Mouse (Mus musculus) WW6 (cell line): ENCODE measurements at regions not wholly inside any gene's neighbourhood (a gene's known extent, or its start where the extent isn't known, plus 50 kb on each side); places are given as distances from the start of the nearest gene placed in this dataset.
"Not testable (repeated sequence)": the region's sequence is repeated elsewhere in the genome, so short reads cannot be mapped to it uniquely, and the experiment has no call there.

Experiments
- DNase-seq: peaks from one replicate; pipeline ENCODE4 v3.0.0-alpha.2; 2013; ENCODE audit warnings: low read depth, low spot score

DNA sequence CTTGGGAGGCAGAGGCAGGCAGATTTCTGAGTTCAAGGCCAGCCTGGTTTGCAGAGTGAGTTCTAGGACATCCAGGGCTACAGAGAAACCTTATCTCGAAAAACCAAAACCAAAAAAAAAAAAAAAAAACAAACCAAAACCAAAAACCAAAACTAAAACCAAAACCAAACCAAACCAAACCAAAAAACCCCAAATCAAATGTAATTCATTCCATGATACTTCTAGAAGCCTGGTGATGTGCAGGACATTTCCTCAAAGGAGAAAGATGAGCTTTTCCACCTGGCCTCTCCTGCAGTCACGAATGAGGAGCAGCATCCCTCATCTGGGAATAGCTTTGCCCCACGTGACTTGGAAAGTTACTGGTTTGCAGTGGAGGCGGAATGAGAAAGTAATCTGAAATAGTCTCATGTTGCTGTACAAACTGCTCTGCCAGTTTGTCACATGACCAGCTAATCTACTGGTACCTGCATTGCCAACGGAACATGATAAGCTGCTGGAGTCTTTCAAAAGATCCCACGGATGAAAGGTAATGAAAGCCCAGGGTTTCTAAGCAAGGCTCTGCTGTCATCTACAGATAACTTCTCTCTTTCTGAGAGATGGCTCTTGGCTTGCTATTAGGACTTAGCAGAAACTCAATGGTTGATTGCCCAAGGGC, 127.8 kb upstream of the Max start:
- no peak for DNase-seq

- DNase-seq = no peak
Observed at GRCm38 (mm10) chr12:77088452-77088851, 126.5 kb upstream of the Max start.

DNA sequence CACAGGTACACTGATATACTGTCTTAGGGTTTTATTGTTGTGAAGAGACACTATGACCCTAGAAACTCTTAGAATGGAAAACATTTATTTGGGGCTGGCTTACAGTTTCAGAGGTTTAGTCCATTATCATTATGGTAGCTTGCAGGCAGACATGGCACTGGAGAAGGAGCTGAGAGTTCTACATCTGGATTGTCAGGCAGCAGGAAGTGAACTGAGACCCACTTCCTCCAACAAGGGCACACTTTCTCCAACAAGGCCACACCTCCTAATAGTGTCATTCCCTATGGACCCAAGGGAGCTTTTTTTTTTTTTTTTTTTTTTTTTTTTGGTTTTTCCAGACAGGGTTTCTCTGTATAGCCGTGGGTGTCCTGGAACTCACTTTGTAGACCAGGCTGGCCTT, 124.9 kb upstream of the Max start:
- not testable (repeated sequence) for DNase-seq

DNA sequence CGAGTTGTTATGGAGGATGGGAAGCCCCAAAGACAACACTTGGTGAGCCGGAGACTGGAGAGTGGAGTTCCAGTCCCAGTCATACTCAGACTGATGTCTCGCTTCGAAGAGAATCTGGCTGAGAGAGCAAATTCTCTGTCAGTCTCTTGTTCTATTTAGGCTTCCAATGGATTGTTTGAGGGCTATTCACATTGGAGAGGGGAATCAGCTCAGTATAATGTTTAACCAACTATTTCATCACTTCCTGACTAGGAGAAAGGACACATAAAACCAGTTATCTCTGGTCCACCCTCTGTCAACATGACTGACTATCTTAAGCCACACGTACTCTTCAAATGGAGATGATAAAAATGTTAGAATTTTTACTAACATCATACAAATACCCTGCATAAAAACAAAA, 123.9 kb upstream of the Max start:
- DNase-seq = no peak

DNA sequence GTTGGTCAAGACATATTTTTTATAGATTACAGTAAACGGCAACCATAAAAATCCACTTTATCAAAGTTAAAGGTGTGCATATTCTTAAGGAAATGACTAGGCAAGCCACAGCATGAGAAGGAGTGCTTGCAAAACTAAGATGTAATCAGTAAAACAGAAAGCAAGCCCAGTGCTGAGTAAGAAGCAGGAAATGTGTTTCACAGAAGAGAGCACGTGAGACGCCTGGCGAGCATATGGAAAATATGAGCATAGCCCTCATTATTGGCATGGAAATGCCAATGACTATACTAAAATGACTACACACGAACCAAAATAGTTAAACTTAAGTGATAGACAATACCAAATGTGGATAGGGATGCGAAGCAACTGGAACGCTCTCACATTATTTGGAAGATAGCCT, 123.2 kb upstream of the Max start:
- DNase-seq = no peak

DNA sequence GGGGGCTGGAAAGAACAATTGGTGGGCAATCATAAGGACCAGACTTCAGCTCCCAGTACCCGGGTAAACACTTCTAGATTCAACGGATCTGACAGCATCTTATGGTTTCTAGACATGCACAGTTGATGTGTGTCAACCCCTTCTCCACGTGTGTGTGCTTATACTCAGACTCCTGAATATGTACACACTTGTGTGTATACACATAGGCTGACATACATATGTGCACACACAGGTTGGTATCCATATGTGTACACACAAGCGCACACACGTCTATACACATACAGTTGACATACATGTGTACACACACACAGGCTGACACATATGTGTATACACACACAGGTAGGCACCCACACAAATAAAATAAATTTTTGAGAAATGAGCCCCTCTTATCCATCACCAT, 122.7 kb upstream of the Max start:
- DNase-seq = no peak

- DNase-seq = no peak
Observed at GRCm38 (mm10) chr12:77084343-77084742, 122.3 kb upstream of the Max start.

DNA sequence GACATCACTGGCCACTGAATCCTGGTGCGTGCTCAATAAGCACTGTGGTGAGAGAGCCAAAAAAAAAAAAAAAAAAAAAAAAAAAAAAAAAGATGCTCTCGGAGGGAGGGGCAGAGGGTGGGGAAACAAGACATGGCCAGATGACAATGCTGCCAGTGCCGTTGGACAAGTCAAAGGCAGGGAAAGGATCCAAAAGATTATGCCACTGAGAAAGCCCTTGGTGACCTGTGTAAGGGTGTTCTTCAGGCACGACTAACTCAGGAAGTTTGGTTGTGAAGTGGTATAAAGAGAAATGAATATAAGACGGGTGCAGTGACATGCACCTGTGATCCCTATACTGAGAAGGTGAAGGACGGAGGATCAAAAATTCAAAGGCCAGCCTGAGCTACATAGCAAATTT, 121.8 kb upstream of the Max start:
- no peak for DNase-seq

DNA sequence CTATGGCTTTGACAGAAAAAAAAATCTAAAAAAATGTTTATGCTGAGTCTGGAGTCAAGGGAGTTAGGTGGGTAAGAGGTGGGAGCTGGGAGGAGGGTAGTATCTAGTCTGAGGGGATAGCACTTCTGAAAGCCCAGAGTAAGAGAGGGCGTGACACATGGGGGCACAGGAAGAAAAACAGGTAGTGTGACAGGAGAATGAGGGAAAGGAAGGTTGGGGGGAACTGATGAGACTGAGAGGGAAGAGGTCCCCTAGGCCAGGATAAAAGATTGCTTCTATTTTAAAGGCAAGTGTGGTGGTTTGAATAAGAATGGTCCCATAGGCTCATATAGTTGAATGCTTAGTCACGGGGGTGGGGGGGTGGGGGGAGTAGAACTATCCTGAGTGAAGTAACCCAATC, 119.8 kb upstream of the Max start:
- no peak for DNase-seq

DNA sequence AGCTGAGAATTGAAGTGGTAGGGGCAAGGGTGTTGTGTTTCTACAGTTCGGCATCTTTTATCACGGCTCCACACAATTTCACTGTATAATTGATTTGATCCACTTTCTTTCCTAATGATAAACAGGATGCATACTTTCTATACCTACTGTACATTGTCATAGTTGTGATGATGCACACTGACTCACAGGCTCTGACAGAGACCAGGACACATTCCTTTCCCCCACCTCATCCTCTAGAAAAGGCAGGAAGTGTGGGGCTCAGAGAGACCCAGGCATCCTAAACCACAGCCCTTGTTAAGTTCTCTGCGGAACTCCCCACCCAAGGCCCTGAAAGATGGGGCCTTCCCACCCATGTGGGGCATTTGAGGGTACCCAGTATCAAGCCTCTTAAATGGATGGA, 117.5 kb upstream of the Max start:
- no peak for DNase-seq

- no peak for DNase-seq
Observed at GRCm38 (mm10) chr12:77076678-77077077, 114.7 kb upstream of the Max start.

GRCm38 (mm10) chr12:77074602-77075001, 112.6 kb upstream of the Max start:
- DNase-seq = no peak

DNA sequence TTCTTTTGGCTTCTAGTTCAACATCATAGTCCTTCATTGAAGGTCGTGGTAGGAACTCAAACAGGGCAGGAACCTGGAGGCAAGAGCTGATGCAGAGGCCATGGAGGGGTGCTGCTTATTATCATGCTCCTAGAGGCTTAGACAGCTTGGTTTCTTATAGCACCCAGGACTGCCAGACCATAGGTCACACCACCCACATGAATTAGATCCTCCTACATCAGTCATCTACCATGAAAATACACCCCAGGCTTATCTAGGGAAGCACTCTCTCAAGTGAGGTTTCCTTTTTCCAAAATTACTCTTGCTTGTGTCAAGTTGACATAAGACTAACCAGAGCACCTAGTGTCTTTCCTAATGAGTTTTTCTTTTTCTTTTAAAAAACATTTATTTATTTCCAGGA, 109.7 kb upstream of the Max start:
- no peak for DNase-seq

- no peak for DNase-seq
Observed at GRCm38 (mm10) chr12:77067938-77068337, 105.9 kb upstream of the Max start.

DNA sequence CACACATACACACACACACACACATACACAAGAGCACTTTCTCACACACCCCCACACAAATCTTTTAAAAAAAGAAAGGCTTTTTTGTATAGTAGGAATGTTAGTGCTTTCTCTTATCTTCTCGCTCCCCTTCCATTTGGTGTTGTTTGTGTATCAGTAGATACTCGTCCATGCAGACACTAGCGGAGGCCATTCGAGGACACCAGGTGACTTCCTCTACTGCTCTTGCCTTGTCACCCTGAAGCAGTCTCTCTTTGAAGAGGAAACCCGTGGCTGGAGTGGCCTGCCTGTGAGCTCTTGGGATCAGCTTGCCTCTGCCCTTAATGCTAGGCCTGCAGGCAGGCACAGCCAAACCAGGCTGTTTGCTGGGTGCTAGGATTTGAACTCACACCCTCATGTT, 105.1 kb upstream of the Max start:
- DNase-seq = no peak

DNA sequence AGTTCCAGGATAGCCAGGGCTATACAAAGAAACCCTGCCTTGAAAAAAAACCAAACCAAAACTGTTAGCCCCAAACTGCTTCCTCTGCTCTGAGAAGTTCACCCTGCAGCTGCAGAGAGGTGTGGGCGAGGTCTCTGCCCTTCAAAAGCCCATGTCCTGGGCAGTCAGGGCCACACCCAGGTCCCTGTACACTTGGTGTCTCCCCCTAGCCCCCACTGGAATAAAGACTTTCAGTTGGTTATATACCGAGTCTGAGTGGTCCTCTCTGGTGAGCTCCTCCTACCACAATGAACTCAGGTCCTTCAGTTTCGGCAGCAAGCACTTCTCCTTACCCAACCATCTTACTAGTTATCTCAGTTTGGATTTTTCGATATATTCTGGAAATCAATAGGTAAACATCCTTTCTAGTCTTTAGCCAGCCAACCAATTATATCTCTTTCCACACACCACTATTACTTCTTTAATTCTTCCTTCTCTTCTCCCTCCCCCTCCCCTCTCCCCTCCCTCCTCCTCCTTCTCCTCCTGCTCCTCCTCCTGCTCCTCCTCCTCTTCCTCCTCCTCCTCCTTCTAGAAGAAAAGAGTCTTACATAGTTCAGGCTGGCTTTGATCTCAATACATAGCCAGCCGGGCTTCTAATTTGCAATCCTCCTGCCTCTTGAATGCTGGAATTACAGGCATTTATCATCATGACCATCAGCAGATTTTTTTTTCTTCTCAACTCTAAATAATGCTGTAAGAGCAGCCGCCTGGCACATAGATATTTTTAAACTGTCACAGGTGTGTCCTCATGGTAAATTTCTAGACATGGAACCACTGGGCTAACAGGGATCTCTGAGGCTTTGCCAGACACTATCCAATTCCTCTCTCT, 103.9 kb upstream of the Max start:
- DNase-seq = no peak

DNA sequence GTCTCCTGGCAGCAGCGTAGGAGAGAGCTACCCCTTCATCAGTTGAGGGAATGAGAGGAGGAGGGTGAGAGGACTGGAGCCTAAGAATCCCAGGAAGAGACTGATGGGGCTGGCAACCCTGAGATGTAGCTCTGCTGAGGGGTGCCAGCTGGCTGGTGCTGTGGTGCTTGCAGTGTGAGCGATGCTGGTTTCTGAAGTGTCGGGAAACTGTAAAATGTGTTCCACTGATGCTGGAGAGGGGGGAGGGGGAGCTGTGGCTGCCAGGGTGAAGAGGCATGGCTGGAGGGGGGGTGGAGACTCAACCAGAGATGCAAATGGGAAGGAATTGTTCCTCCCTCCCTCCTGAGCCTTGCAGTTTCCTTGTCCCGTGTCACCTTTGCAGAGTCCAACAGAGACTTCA, 102.0 kb upstream of the Max start:
- no peak for DNase-seq

- no peak for DNase-seq
Observed at GRCm38 (mm10) chr12:77061562-77061847, 99.5 kb upstream of the Max start.

DNA sequence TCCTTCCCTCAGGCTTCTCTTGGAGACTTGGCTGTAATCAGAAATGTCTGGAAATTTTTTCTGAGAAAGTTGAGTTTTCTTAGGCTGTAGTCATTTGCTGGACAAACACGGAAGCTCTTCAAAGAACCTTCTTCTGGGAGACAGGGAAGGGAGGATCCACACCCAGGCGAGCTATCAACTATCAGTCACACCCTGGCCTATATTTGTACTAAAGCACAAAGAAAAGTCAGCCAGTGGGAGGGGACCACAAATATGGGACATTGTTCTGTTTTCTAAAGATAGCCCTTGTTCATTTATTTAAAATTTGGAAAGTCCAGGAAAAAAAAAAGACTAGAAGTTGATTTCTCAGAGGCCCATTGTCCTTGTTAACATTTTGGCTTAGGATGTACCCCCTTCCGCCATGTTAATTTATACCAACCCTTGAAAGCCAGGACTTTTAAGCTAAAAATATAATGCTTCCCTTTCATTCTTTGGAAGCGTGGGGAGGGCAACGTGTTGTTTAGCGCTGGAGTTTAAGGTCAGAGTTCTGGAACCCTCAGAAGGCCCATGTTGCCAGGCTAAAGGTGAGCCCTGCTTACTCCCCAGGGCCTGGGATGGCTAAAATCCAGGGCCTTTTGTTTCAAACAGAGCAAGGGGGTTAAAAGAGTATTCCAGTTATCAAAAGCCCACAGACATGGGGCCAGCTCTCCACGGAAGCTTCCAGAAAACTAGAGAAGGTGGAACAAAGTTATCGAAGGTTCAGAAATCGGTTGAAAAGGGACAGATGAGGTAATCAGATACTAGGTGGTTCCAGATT, 99.0 kb upstream of the Max start:
- no peak for DNase-seq

DNA sequence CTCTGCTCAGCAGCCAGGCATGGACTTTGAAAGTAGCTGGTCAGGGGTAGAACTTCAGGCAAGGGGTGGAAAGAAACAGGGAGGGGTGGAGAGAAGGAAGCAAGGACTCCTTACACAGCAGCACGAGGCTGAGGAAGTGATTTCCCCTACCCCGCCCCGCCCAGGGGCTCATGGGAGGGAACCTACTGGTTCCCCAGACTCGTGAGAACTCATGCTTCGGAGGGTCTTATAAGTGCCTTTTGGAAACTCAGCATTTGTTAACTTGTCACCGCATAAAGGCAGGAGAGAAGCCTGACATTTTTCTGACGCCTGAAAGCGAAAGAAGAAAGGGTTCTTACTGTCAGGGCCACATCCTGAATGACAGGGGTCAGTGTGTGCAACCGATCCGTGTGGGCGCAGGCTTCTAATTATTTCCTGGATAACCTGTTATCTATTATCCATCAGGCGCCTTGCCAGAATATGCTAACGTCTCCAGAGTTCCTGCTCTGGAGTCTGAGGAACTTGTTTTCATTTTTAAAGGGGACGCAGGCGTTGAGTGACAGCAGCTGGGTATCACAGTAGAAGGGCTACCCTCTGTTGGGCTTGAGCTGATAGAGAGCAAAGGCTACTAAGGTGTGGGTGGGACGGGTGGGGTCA, 98.2 kb upstream of the Max start:
- no peak for DNase-seq

GRCm38 (mm10) chr12:77059679-77060059, 97.7 kb upstream of the Max start:
- no peak for DNase-seq

- no peak for DNase-seq
Observed at GRCm38 (mm10) chr12:77058596-77059190, 96.7 kb upstream of the Max start.
